Mouse (Mus musculus) myocyte (in vitro differentiated cells): ENCODE data around the gene Ankdd1b.

Experiments
- CEBPB ChIP-seq: IDR thresholded peaks from 2 replicates; pipeline ENCODE4 v1.6.1; 2011; ENCODE audit warnings: mild to moderate bottlenecking, moderate library complexity; ENCODE audit not compliant: poor library complexity, insufficient read depth, severe bottlenecking
- MAX ChIP-seq: IDR thresholded peaks from one replicate; pipeline ENCODE4 v1.6.1; 2011; ENCODE audit warnings: low read depth, mild to moderate bottlenecking, control low read depth
- POLR2A ChIP-seq: IDR thresholded peaks from one replicate; pipeline ENCODE4 v1.6.1; 2011; ENCODE audit warnings: low read depth, mild to moderate bottlenecking, control low read depth, moderate library complexity; ENCODE audit not compliant: insufficient read length

GRCm38 (mm10) chr13:96514154-96514942 lies 43.4 kb upstream of the Ankdd1b start:
- TF ChIP-seq MAX (no peak), POLR2A (no peak), CEBPB (no peak)
